13 mouse cellular contexts compared by ENCODE assay signal in genomic region chr19:59844270-59844669, GRCm38 (mm10).
DNase-seq lines count a peak whose midpoint lies in the region; ATAC-seq and TF ChIP-seq lines count a peak whose summit lies in the region.
"Had no signal": no experiment of that assay in that cellular context is flagged by ENCODE, and none has a peak within 500 bp of the region (broad histone marks: within the 10 kb centered on the region; RNA-seq: fewer than 3 reads in every experiment).

No protein-coding gene starts in this region.

- no peaks in the 10 kb centered on the region for H3K9me3 ChIP-seq in intestine, embryonic 15.5 days
- H3K9me3 ChIP-seq in heart, embryonic 12.5 days (replicated peaks): no peaks in the 10 kb centered on the region
- no peaks in the 10 kb centered on the region for H3K9me3 ChIP-seq in forebrain, embryonic 11.5 days (ENCODE audit: control insufficient read depth, low read length)
- H3K9me3 ChIP-seq: hindbrain, embryonic 13.5 days; kidney, embryonic 15.5 days; limb, embryonic 10.5 days had no signal

- H3K79me2 ChIP-seq in C2C12 (ENCODE audit: control insufficient read depth, insufficient read depth): no peaks in the 10 kb centered on the region

- no peaks in the 10 kb centered on the region for H3K4me1 ChIP-seq in intestine, embryonic 15.5 days (replicated peaks)
- H3K4me1 ChIP-seq in heart, embryonic 12.5 days (replicated peaks): no peaks in the 10 kb centered on the region
- no peaks in the 10 kb centered on the region for H3K4me1 ChIP-seq in forebrain, embryonic 11.5 days (replicated peaks; ENCODE audit: control insufficient read depth, insufficient read depth, low read length)
- H3K4me1 ChIP-seq: hindbrain, embryonic 13.5 days; kidney, embryonic 15.5 days; limb, embryonic 10.5 days had no signal

- DNase-seq in 3134 (ENCODE audit: extremely low read depth, insufficient read length, low spot score): peak; percentile 22
- DNase-seq in lung, postnatal 14 days: peak; percentile 39
- no peak for DNase-seq in cerebellum, adult 8-10 months
- no peak for DNase-seq in forebrain, embryonic 11.5 days (ENCODE audit: low spot score)
- DNase-seq: cerebellum, adult 11-12 months; thymus, postnatal 25 days had no signal

- no peaks in the 10 kb centered on the region for H3K79me3 ChIP-seq in C2C12 (ENCODE audit: low read depth)

- H3K4me2 ChIP-seq in intestine, embryonic 15.5 days (replicated peaks): no peak overlapping the region
- H3K4me2 ChIP-seq in heart, embryonic 12.5 days: no peak overlapping the region
- H3K4me2 ChIP-seq in forebrain, embryonic 11.5 days (ENCODE audit: low read depth, low read length, severe bottlenecking): no peak overlapping the region
- H3K4me2 ChIP-seq: hindbrain, embryonic 13.5 days; kidney, embryonic 15.5 days had no signal

- H3K9ac ChIP-seq in intestine, embryonic 15.5 days: no peak overlapping the region
- H3K9ac ChIP-seq in heart, embryonic 12.5 days: no peak overlapping the region
- no peak overlapping the region for H3K9ac ChIP-seq in forebrain, embryonic 11.5 days (ENCODE audit: low read length)
- H3K9ac ChIP-seq: hindbrain, embryonic 13.5 days; kidney, embryonic 15.5 days had no signal

- WGBS in intestine, embryonic 15.5 days: 61% methylated on average over 3 of the region's 3 CpGs
- 72% methylated on average over 3 of the region's 3 CpGs for WGBS in heart, embryonic 12.5 days
- 87% methylated on average over 3 of the region's 3 CpGs for WGBS in forebrain, embryonic 11.5 days

- no peak overlapping the region for H3K27ac ChIP-seq in intestine, embryonic 15.5 days
- no peak overlapping the region for H3K27ac ChIP-seq in heart, embryonic 12.5 days (ENCODE audit: poor library complexity, severe bottlenecking)
- no peak overlapping the region for H3K27ac ChIP-seq in forebrain, embryonic 11.5 days (ENCODE audit: low read depth, low read length)
- H3K27ac ChIP-seq: hindbrain, embryonic 13.5 days; kidney, embryonic 15.5 days; limb, embryonic 10.5 days had no signal

- no peak overlapping the region for H3K4me3 ChIP-seq in C2C12 (ENCODE audit: insufficient read depth, poor library complexity, severe bottlenecking)
- no peak overlapping the region for H3K4me3 ChIP-seq in intestine, embryonic 15.5 days (replicated peaks)
- no peak overlapping the region for H3K4me3 ChIP-seq in heart, embryonic 12.5 days
- no peak overlapping the region for H3K4me3 ChIP-seq in forebrain, embryonic 11.5 days (ENCODE audit: low read depth, low read length)
- H3K4me3 ChIP-seq: erythroblast, embryonic 14.5 days; hindbrain, embryonic 13.5 days; kidney, embryonic 15.5 days; limb, embryonic 10.5 days had no signal

- ATAC-seq in intestine, embryonic 15.5 days: peak; percentile 76
- no peak for ATAC-seq in heart, embryonic 12.5 days (ENCODE audit: insufficient number of reproducible peaks, low FRiP score)
- ATAC-seq in forebrain, embryonic 11.5 days (replicated peaks; ENCODE audit: low FRiP score): no peak

- H3ac ChIP-seq in C2C12 (ENCODE audit: control insufficient read depth, insufficient read length, low read depth): no peak overlapping the region

- H3K36me3 ChIP-seq in C2C12 (ENCODE audit: control insufficient read depth, insufficient read depth): no peaks in the 10 kb centered on the region
- no peaks in the 10 kb centered on the region for H3K36me3 ChIP-seq in intestine, embryonic 15.5 days
- H3K36me3 ChIP-seq in heart, embryonic 12.5 days: no peaks in the 10 kb centered on the region
- H3K36me3 ChIP-seq in forebrain, embryonic 11.5 days (ENCODE audit: control insufficient read depth, insufficient read depth, low read length): no peaks in the 10 kb centered on the region
- H3K36me3 ChIP-seq: hindbrain, embryonic 13.5 days; kidney, embryonic 15.5 days; limb, embryonic 10.5 days had no signal

- H3K27me3 ChIP-seq in C2C12 (ENCODE audit: control insufficient read depth, insufficient read depth, insufficient read length): no peaks in the 10 kb centered on the region
- no peaks in the 10 kb centered on the region for H3K27me3 ChIP-seq in intestine, embryonic 15.5 days (replicated peaks)
- no peaks in the 10 kb centered on the region for H3K27me3 ChIP-seq in heart, embryonic 12.5 days (replicated peaks)
- no peaks in the 10 kb centered on the region for H3K27me3 ChIP-seq in forebrain, embryonic 11.5 days (ENCODE audit: control insufficient read depth, insufficient read depth, low read length)
- H3K27me3 ChIP-seq: hindbrain, embryonic 13.5 days; kidney, embryonic 15.5 days had no signal

- no peak for TF ChIP-seq CTCF in C2C12 (IDR thresholded peaks at IDR 0.05; ENCODE audit: control insufficient read depth, insufficient read depth, insufficient read length)

TF ChIP-seq in C2C12, 6 proteins besides CTCF, POLR2A, EP300 and RAD21:
- TF ChIP-seq MYOG (IDR thresholded peaks at IDR 0.05; ENCODE audit: control insufficient read depth, extremely low read depth, insufficient read length) (no peak), MAX (IDR thresholded peaks at IDR 0.05) (peak; percentile 13), CEBPB (IDR thresholded peaks at IDR 0.05; ENCODE audit: low read depth) (peak; percentile 67), FOSL1 (IDR thresholded peaks at IDR 0.05; ENCODE audit: insufficient read depth, low read length, poor library complexity, severe bottlenecking) (no peak), USF1 (IDR thresholded peaks at IDR 0.05; ENCODE audit: low read depth) (no peak), MYOD1 (IDR thresholded peaks at IDR 0.05; ENCODE audit: control insufficient read depth, insufficient read length, low read depth) (no peak)

Comparison
In these comparisons a context has a peak if more than half of its experiments do, and no peak if none do; other contexts are left out.
1. DNase-seq: peak in 3134 (single experiment) and lung, postnatal 14 days (single experiment); none in cerebellum, adult 8-10 months (single experiment) and forebrain, embryonic 11.5 days (single experiment).